ENCODE assay signal across 13 mouse cellular contexts in the genomic region with DNA sequence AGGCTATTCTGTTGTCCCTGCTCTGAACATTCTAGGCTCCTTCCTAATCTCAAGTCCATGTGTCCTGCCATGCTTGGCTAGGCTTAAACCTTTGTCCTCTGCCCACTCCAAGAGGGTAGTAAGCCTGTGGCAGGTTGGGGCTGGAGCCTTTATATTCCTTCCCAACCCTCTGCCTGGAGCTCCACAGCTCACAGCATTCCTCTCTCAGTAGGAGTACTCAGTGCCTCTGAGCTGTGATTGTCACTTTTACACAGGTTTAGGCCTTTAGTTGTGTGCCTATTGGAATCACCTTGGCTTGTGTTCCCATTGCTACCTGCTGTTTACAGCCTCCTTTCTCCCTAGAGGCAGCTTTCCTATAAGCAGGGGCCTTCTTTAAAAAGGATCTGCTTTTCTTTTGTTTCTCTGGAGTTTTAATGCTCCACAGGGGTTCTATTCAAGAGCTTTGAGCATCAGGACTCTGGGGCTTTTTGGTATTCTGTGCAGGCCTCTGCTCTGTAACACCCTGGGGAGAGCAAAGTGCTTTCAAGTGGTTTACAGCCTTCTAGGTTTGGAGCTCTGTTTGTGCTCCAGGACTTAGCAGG.
DNase-seq lines count a peak whose midpoint lies in the region; ATAC-seq and TF ChIP-seq lines count a peak whose summit lies in the region.
"Had no signal": no experiment of that assay in that cellular context is flagged by ENCODE, and none has a peak within 500 bp of the region (broad histone marks: within the 10 kb centered on the region; RNA-seq: fewer than 3 reads in every experiment).

No protein-coding gene starts in this region.

- H3K27ac ChIP-seq in neural tube, embryonic 11.5 days (ENCODE audit: low read depth, low read length), result no peak overlapping the region
- H3K27ac ChIP-seq in hindbrain, postnatal 0 days, result peak overlapping the region; percentile 51; the same call in 1 of the 2 replicates
- no peak overlapping the region for H3K27ac ChIP-seq in neural tube, embryonic 15.5 days (replicated peaks)
- no peak overlapping the region for H3K27ac ChIP-seq in liver, postnatal 0 days (ENCODE audit: low read depth)
- H3K27ac ChIP-seq: heart, adult 2 months; liver, embryonic 14.5 days had no signal

- DNase-seq in cerebellum, adult 9-10 months, result peak; percentile 2
- DNase-seq in cerebellum, adult 11-12 months, result no peak
- peak; percentile 16 for DNase-seq in neural tube, embryonic 11.5 days (ENCODE audit: low spot score)
- DNase-seq in neural tube, embryonic 10.5 days (ENCODE audit: extremely low spot score, low spot score), result no peak
- DNase-seq in hindbrain, postnatal 0 days (ENCODE audit: low spot score), result peak; percentile 55
- no peak for DNase-seq in spleen, postnatal 36 days (ENCODE audit: low spot score in 2 of 2)
- DNase-seq in liver, postnatal 0 days, result no peak
- DNase-seq: adrenal gland, postnatal 25 days; heart, adult 2 months; thymus, postnatal 14 days had no signal

- no peak overlapping the region for H3K9ac ChIP-seq in neural tube, embryonic 11.5 days (ENCODE audit: low read length)
- no peak overlapping the region for H3K9ac ChIP-seq in hindbrain, postnatal 0 days (replicated peaks; ENCODE audit: low read length)
- H3K9ac ChIP-seq in neural tube, embryonic 15.5 days (replicated peaks), result no peak overlapping the region
- H3K9ac ChIP-seq in liver, postnatal 0 days (replicated peaks), result no peak overlapping the region
- H3K9ac ChIP-seq: liver, embryonic 14.5 days had no signal

- no peak overlapping the region for H3K4me3 ChIP-seq in neural tube, embryonic 11.5 days (ENCODE audit: low read depth, low read length)
- no peak overlapping the region for H3K4me3 ChIP-seq in hindbrain, postnatal 0 days (ENCODE audit: low read length)
- no peak overlapping the region for H3K4me3 ChIP-seq in neural tube, embryonic 15.5 days (replicated peaks)
- H3K4me3 ChIP-seq in liver, postnatal 0 days (ENCODE audit: low read depth, low read length), result no peak overlapping the region
- H3K4me3 ChIP-seq: heart, adult 2 months; megakaryocyte, embryonic 14.5 days had no signal

- no peak overlapping the region for H3K4me2 ChIP-seq in neural tube, embryonic 11.5 days (ENCODE audit: low read depth)
- H3K4me2 ChIP-seq in hindbrain, postnatal 0 days (ENCODE audit: low read depth, low read length), result no peak overlapping the region
- no peak overlapping the region for H3K4me2 ChIP-seq in neural tube, embryonic 15.5 days
- no peak overlapping the region for H3K4me2 ChIP-seq in liver, postnatal 0 days (ENCODE audit: low read depth, low read length)

- H3K4me1 ChIP-seq in neural tube, embryonic 11.5 days (ENCODE audit: control insufficient read depth, insufficient read depth, low read length), result no peaks in the 10 kb centered on the region
- H3K4me1 ChIP-seq in hindbrain, postnatal 0 days (ENCODE audit: insufficient read depth, low read length), result no peaks in the 10 kb centered on the region
- H3K4me1 ChIP-seq in neural tube, embryonic 15.5 days, result 0 out of 2 replicates have a peak, but pooled peaks cover 2% of the 10 kb centered on the region
- H3K4me1 ChIP-seq in liver, postnatal 0 days (ENCODE audit: insufficient read depth), result no peaks in the 10 kb centered on the region
- H3K4me1 ChIP-seq: megakaryocyte, embryonic 14.5 days had no signal

- peak; percentile 79 for ATAC-seq in neural tube, embryonic 11.5 days (ENCODE audit: insufficient read depth, low FRiP score, low TSS enrichment)
- peak; percentile 79 for ATAC-seq in hindbrain, postnatal 0 days
- peak; percentile 88 for ATAC-seq in neural tube, embryonic 15.5 days (ENCODE audit: low FRiP score)
- ATAC-seq in liver, postnatal 0 days, result no peak

- H3K9me3 ChIP-seq in neural tube, embryonic 11.5 days (ENCODE audit: control insufficient read depth, low read length), result no peaks in the 10 kb centered on the region
- no peaks in the 10 kb centered on the region for H3K9me3 ChIP-seq in hindbrain, postnatal 0 days (ENCODE audit: low read length)
- H3K9me3 ChIP-seq in neural tube, embryonic 15.5 days (replicated peaks), result no peaks in the 10 kb centered on the region
- H3K9me3 ChIP-seq in liver, postnatal 0 days (ENCODE audit: low read length), result no peaks in the 10 kb centered on the region
- H3K9me3 ChIP-seq: megakaryocyte, embryonic 14.5 days had no signal

- no peaks in the 10 kb centered on the region for H3K27me3 ChIP-seq in neural tube, embryonic 11.5 days (ENCODE audit: control insufficient read depth, insufficient read depth, low read length)
- no peaks in the 10 kb centered on the region for H3K27me3 ChIP-seq in hindbrain, postnatal 0 days (ENCODE audit: insufficient read depth, low read length)
- H3K27me3 ChIP-seq in neural tube, embryonic 15.5 days (replicated peaks), result no peaks in the 10 kb centered on the region
- H3K27me3 ChIP-seq in liver, postnatal 0 days (ENCODE audit: insufficient read depth, low read length), result no peaks in the 10 kb centered on the region
- H3K27me3 ChIP-seq: megakaryocyte, embryonic 14.5 days had no signal

- no peaks in the 10 kb centered on the region for H3K36me3 ChIP-seq in neural tube, embryonic 11.5 days (ENCODE audit: control insufficient read depth, insufficient read depth, low read length)
- H3K36me3 ChIP-seq in hindbrain, postnatal 0 days (ENCODE audit: insufficient read depth, low read length), result no peaks in the 10 kb centered on the region
- no peaks in the 10 kb centered on the region for H3K36me3 ChIP-seq in neural tube, embryonic 15.5 days
- no peaks in the 10 kb centered on the region for H3K36me3 ChIP-seq in liver, postnatal 0 days (replicated peaks; ENCODE audit: insufficient read depth, low read length)

- no peak for TF ChIP-seq CTCF in hindbrain, postnatal 0 days (IDR thresholded peaks at IDR 0.05; ENCODE audit: low read depth)
- TF ChIP-seq CTCF in liver, postnatal 0 days (IDR thresholded peaks at IDR 0.05; ENCODE audit: low read depth), result no peak

- no peak for TF ChIP-seq EP300 in liver, postnatal 0 days (IDR thresholded peaks at IDR 0.05; ENCODE audit: low read depth)

Comparison
In these comparisons a context has a peak if more than half of its experiments do, and no peak if none do; other contexts are left out.
1. DNase-seq: peak in cerebellum, adult 9-10 months (single experiment), neural tube, embryonic 11.5 days (single experiment) and hindbrain, postnatal 0 days (single experiment); none in cerebellum, adult 11-12 months (single experiment), neural tube, embryonic 10.5 days (single experiment), spleen, postnatal 36 days (0 of 2) and liver, postnatal 0 days (single experiment).